Mouse (Mus musculus): Measurements from ENCODE around the gene Wdr74.

The Wdr74 gene

DNA sequence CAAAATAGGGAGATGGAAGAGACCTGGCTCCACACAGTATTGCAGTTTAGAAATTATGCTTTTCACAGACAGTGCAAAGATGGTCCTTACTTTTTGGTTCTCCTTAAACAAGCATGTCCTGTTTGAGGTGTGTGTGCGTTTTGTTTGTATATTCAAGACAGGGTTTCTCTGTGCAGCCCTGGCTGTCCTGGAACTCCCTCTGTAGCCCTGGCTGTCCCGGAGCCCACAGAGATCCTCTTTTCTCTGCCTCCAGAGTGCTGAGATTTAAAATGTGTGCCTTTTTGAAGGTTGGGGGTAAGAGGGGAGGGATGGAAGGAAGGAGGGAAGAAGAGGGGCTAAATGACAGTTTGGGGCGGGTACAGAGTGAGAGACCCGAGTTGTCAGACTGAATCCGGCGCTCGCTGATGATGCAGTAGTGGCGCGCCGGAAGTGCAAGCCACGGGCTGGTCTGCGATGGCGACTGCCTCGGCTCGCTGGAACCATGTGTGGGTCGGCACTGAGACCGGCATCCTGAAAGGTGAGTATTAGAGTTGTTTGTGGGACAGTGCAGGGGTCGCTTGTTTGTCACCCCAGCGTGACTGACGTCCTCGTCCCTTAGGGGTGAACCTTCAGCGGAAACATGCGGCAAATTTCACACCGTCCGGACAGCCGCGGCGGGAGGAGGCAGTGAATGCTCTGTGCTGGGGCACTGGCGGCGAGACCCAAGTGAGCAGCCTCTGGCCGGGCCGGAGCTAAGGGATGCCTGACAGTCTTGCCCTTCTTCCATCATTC is at the start of gene Wdr74:
Wdr74 (plus strand) TSS at position 439 of the 771 bp plus-strand sequence.
- DNase-seq (ENCODE audit: low read depth, low spot score) = peak; percentile 94

DNA sequence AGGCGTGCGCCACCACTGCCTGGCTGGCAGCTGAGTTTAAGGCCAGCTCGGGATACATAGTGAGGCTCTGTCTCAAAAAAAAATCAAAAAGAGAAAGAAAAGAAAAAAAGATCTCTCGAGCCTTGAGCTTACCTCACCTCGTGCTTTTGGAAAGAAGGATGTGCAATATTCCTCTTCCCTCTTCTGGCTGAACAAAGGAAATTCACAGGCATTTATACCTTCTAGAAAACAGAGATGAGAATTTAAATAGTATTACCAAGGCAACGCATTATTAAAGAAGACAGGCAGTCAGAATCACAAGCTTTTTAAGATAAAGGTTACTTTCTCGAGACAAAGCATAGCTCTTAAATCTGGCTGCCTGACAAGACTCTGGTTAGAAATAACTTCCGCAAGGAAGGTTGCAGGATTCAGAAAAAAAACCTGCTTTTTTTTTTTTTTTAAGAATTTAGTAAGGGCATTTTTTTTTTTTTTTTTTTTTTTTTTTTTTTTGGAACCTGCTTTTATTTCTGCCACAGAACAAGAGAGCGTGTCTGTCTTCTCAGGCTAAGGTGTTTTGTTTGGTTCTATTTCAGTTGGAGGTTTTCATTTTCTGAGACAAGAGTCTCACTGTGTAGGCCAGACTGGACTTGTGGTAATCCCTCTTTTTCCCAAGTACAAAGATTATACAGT is 43.6 kb upstream of the Wdr74 start:
- no peak for DNase-seq (ENCODE audit: low read depth, low spot score)

- DNase-seq (ENCODE audit: low read depth, low spot score) = no peak
Observed at GRCm38 (mm10) chr19:8692740-8693139, 42.9 kb upstream of the Wdr74 start.

DNA sequence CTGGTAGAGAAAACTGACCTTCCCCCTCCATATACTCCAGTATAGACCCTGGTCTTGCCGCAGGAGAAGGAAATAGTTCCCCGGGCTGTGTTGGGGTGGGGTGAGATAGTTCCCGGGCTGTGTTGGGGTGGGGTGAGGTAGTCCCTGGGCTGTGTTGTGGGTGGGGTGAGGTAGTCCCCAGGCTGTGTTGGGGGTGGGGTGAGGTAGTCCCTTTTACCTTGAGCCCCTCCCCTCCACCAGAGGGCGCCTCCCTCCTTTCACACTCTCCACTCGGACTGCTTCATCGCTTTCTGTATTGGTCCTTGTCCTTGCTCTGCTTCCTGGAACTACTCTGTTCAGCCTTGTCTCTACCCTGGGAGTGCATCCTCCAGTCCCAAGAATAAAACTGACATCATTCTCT is 40.3 kb upstream of the Wdr74 start:
- DNase-seq (ENCODE audit: low read depth, low spot score) = peak; percentile 70

GRCm38 (mm10) chr19:8699652-8700051 is 36.0 kb upstream of the Wdr74 start:
- no peak for DNase-seq (ENCODE audit: low read depth, low spot score)

GRCm38 (mm10) chr19:8702458-8702857 is 33.2 kb upstream of the Wdr74 start:
- no peak for DNase-seq (ENCODE audit: low read depth, low spot score)

DNA sequence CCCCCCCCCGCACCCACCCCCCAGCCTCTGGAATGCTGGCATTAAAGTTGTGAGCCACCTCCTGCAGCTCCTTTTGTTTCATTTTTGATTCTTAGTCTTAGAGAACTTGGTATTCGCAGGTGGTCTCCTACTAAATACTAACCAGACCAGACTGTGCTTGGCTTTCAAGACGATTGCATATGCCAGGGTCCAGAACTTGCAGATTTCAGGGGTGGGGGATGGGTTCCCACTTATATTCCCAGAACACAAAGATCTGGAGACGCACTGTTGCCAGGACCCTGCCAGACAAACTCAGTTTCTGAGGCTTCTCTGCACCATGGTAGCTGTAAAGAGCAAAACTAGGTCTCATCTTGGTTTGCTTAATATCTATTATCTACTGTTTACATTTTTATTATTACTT is 32.1 kb upstream of the Wdr74 start:
- DNase-seq (ENCODE audit: low read depth, low spot score) = no peak

- DNase-seq (ENCODE audit: low read depth, low spot score) = no peak
Observed at GRCm38 (mm10) chr19:8705026-8705708, 30.5 kb upstream of the Wdr74 start.

DNA sequence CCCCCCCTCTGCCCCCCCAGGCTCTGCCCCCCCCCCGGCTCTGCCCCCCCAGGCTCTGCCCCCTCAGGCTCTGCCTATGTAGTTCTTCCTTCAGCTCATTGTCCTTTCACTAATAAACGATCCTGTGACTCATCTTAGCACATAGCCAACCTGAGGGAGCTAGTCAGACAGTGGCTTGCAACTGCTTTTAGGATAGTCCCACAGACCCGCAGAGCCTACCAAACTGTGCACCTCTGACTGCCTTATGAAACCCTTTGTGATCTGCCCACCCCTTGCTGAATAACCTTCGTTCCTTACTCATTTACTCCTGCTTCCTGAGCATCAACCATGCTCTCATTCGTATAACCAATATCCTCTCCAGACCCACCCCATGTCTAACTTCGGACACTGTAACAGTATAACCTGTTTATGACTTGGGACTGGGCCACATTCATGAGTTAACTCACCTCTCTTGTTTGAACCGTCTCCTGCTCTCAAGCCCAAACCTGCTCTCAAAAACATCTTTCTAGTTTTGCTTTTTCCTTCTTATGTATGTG is 29.4 kb upstream of the Wdr74 start:
- DNase-seq (ENCODE audit: low read depth, low spot score) = no peak

DNA sequence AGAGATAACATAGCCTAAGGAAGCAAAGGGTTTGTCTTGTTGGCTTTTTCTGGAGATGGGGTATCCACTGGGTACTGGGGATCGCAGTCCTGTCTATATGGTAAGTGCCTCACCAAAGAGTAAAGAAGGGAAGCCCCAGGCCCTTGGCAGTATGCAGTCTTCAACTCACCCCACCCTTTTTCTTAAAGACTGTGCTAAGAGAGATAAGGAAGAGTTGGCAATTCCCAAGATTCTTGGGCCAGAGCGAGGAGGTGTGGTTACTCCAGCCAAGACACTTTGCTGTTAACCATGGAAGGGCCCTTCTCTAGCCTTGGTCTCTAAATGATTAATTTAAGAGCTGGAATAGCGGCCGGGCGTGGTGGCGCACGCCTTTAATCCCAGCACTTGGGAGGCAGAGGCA is 28.7 kb upstream of the Wdr74 start:
- no peak for DNase-seq (ENCODE audit: low read depth, low spot score)

- DNase-seq (ENCODE audit: low read depth, low spot score) = no peak
Observed at GRCm38 (mm10) chr19:8708954-8709353, 26.7 kb upstream of the Wdr74 start.

- DNase-seq (ENCODE audit: low read depth, low spot score) = no peak
Observed at GRCm38 (mm10) chr19:8710057-8710456, 25.6 kb upstream of the Wdr74 start.

DNA sequence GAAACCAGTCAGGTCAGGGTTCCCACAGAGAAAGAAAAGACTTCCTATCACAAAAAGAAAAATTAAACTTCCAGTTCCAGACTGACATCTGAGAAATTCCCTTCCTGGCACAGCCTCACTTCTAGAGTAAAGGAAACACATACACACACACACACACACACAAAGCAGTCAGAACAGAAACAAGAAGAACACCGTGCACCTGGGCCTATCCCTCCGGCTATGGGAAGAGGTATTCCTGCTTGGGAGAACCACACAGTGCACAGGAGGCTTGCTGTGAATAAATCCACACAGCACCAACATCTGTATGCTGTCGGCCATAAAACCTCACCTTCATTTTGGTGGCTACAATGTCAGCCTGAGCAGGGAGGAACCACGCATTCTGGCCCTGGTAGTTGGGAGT is 24.1 kb upstream of the Wdr74 start:
- DNase-seq (ENCODE audit: low read depth, low spot score) = no peak

DNA sequence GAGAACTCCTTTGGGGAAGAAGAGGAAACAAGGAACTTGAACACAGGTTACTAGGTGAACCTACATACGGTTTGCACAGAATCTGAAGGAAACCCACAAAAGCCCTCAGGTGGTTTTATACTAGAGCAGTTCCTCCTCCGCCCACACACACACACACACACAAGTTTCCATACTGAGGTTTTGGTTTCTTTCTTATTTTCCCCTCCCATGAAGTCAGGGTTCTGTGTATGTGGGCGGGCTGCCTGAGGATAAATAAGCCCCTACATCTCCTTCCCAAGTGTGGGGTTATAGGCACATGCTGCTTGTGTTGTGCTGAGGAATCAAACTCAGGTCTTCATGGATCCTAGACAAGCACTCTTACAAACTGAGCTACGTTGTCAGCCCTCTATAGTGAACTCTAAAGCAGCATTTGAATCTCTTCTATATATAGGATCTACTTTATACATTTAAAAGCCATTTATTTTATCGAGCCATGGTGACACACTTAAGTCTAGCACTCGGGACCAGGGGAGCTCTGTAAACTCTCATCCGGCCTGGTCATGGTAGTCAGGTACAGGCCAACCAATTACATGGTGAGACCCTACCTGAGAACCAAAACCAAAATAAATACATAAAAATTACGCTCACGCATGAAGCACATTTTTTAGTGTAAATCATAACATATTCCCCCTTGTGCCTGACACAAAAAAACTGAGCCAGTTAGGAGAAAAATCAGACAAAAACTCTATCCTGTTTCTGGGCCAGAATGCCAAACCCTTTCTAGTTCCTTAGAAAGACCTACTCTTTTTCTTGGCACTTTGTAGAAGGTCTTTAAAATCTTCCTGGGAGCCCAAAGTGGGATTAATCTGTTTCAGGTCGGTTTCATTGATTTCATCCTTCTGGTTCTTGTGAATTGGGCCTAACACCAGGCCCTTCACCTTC is 23.4 kb upstream of the Wdr74 start:
- peak; percentile 93 for DNase-seq (ENCODE audit: low read depth, low spot score)

DNA sequence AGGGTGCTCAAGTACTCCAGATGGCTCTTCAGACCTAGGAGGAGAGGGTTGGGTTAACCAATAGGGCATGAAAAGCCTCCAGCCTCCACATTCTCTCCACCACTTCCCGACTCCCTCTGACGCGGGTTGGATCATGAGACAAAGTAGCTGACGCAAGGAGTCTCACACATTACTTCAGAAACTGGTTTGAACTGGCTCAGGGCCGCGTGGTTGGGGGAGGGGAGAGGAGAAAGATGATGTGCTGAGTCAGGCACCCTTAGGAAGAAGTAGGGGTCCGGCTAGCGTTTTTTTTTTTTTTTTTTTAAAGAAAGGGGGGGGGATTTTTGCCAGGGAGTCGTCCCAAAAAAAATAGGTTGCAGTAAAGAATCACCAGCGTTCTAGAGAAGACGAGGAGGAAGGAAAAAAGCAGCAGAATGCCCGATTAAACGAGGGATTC is 22.7 kb upstream of the Wdr74 start:
- DNase-seq (ENCODE audit: low read depth, low spot score) = peak; percentile 91

DNA sequence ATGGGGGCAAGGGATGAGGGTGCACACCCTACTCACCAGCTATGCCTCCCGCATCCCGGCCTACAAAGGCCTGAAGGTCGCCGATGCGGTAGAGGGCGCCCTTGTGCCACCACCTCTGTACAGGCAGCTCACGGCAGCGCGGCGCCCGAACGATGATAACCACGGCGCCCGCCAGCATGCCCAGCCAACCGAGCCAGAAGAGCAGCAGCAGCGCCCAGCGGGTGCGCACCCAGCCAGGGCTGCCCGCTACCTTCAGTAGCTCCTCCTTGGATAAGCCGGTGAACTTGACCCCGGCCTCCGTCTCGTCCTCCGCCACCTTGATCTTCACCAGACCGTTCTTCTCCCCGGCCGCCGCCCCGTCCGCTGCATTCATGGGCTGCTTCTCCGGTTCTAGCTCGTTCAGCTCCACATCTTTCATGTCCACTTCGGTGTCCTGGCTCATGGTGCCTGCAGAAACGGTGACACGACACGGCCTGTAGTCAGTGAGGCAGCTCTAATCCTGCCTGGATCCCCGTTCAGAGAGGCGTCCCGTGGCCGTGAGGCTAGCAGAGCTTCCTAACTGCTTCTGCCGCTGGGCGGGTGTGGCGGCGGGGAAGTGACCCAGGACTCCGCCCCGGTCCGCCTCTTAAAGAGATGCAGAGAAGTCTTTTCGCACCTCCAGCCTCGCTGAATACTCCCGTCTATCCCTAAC is 22.2 kb upstream of the Wdr74 start:
- peak; percentile 92 for DNase-seq (ENCODE audit: low read depth, low spot score)

GRCm38 (mm10) chr19:8713997-8714652 is 21.5 kb upstream of the Wdr74 start:
- DNase-seq (ENCODE audit: low read depth, low spot score) = no peak

GRCm38 (mm10) chr19:8714653-8715481 is 20.8 kb upstream of the Wdr74 start:
- DNase-seq (ENCODE audit: low read depth, low spot score) = no peak
